Mouse (Mus musculus) C2C12 (cell line): Measurements from ENCODE around the gene Mapkapk2. TPM values are rescaled to one million over a fixed set of nuclear protein-coding genes. Genes with fewer than 3 reads are reported as not detected.
"Not testable (repeated sequence)": the region's sequence is repeated elsewhere in the genome, so short reads cannot be mapped to it uniquely, and the experiment has no call there.

Experiments
- H3K27me3 ChIP-seq: one replicate; pipeline ENCODE4 v1.6.1; 2011; ENCODE audit not compliant: control insufficient read depth, insufficient read depth, insufficient read length
- H3K36me3 ChIP-seq: one replicate; pipeline ENCODE4 v1.6.1; 2011; ENCODE audit not compliant: control insufficient read depth, insufficient read depth
- H3K4me3 ChIP-seq: one replicate; pipeline ENCODE4 v1.5.1; 2011; ENCODE audit warnings: mild to moderate bottlenecking, control low read depth; ENCODE audit not compliant: poor library complexity, insufficient read depth, severe bottlenecking
- H3K79me2 ChIP-seq: one replicate; pipeline ENCODE4 v1.6.1; 2011; ENCODE audit not compliant: control insufficient read depth, insufficient read depth
- H3K79me3 ChIP-seq: one replicate; pipeline ENCODE4 v1.6.1; 2011; ENCODE audit warnings: low read depth, control low read depth
- H3ac ChIP-seq: one replicate; pipeline ENCODE3; 2011; ENCODE audit warnings: low read depth; ENCODE audit not compliant: control insufficient read depth, insufficient read length
- CEBPB ChIP-seq: IDR thresholded peaks from one replicate; pipeline ENCODE4 v1.6.1; 2011; ENCODE audit warnings: low read depth, mild to moderate bottlenecking, control low read depth, moderate library complexity
- CTCF ChIP-seq: IDR thresholded peaks from one replicate; pipeline ENCODE4 v1.5.1; 2011; ENCODE audit not compliant: control insufficient read depth, insufficient read depth, insufficient read length
- FOSL1 ChIP-seq: IDR thresholded peaks from one replicate; pipeline ENCODE4 v1.8.0; 2011; ENCODE audit warnings: mild to moderate bottlenecking, low read length; ENCODE audit not compliant: poor library complexity, insufficient read depth, severe bottlenecking
- MAX ChIP-seq: IDR thresholded peaks from one replicate; pipeline ENCODE4 v1.6.1; 2011; ENCODE audit warnings: mild to moderate bottlenecking, control low read depth
- MYOD1 ChIP-seq: IDR thresholded peaks from one replicate; pipeline ENCODE4 v1.6.1; 2011; ENCODE audit warnings: low read depth; ENCODE audit not compliant: control insufficient read depth, insufficient read length
- MYOG ChIP-seq: IDR thresholded peaks from one replicate; pipeline ENCODE4 v1.6.1; 2011; ENCODE audit not compliant: control insufficient read depth, insufficient read length; ENCODE audit errors: extremely low read depth
- USF1 ChIP-seq: IDR thresholded peaks from one replicate; pipeline ENCODE4 v1.6.1; 2011; ENCODE audit warnings: low read depth, mild to moderate bottlenecking, control low read depth, moderate library complexity
- long read RNA-seq, 2 experiments: library from polyadenylated mRNA; unstranded; transcript quantifications; one replicate each; pipeline ENCODE4 v2.0.0; 2019 to 2020
- polyA plus RNA-seq: library from polyadenylated mRNA; unstranded; fragments of >200 nt; fragmentation: generic; extraction: Trizol; gene quantifications from one replicate; pipeline ENCODE4 v1.2.1, GENCODE M21; 2012; ENCODE audit warnings: missing spikeins

Mapkapk2 gene
- polyA plus RNA-seq = 87.0 TPM
- long read RNA-seq, experiment 1, partial matches to known transcripts = 2 of 11 reads
- long read RNA-seq, experiment 1, other reads (novel, unspliced or antisense) = 8 of 11 reads
- long read RNA-seq, experiment 2, transcript Mapkapk2-201 (10 exons, 2,854 nt) = major isoform, 18 of 35 reads
- long read RNA-seq, experiment 2, partial matches to known transcripts = 12 of 35 reads
- long read RNA-seq, experiment 2, other reads (novel, unspliced or antisense) = 5 of 35 reads

- TF ChIP-seq CTCF = no peak
- peak; percentile 60 for TF ChIP-seq MAX
Measured at GRCm38 (mm10) chr1:131097700-131098094, at the start of gene Mapkapk2. Mapkapk2 (minus strand) TSS chr1:131097826.

GRCm38 (mm10) chr1:131146181-131146614 lies 48.6 kb upstream of the Mapkapk2 start:
- Histone ChIP-seq H3K79me3 (no peaks in the 10 kb centered on the region), H3ac (no peak overlapping the region), H3K4me3 (no peak overlapping the region), H3K27me3 (no peaks in the 10 kb centered on the region), H3K79me2 (no peaks in the 10 kb centered on the region), H3K36me3 (no peaks in the 10 kb centered on the region)
- no peak for TF ChIP-seq FOSL1
- TF ChIP-seq MAX = no peak
- no peak for TF ChIP-seq MYOG
- TF ChIP-seq MYOD1 = no peak
- TF ChIP-seq CEBPB = no peak

More at GRCm38 (mm10) chr1:131097700-131098094, at the start of gene Mapkapk2:
- Histone ChIP-seq H3K36me3 (no peaks in the 10 kb centered on the region), H3ac (peak within 1 kb of the TSS; percentile 84), H3K27me3 (no peaks in the 10 kb centered on the region), H3K79me3 (peaks cover 42% of the 10 kb centered on the region), H3K4me3 (peak within 1 kb of the TSS; percentile 86), H3K79me2 (peaks cover 49% of the 10 kb centered on the region)

GRCm38 (mm10) chr1:131145222-131145621 lies 47.6 kb upstream of the Mapkapk2 start:
- not testable (repeated sequence) for H3ac ChIP-seq, H3K79me3 ChIP-seq, H3K36me3 ChIP-seq, H3K4me3 ChIP-seq, H3K79me2 ChIP-seq, H3K27me3 ChIP-seq

GRCm38 (mm10) chr1:131142472-131142871 lies 44.8 kb upstream of the Mapkapk2 start:
- TF ChIP-seq FOSL1 = no peak
- TF ChIP-seq CTCF = no peak
- TF ChIP-seq MYOG = no peak
- TF ChIP-seq MYOD1 = no peak
- no peak for TF ChIP-seq CEBPB
- no peak for TF ChIP-seq MAX
- TF ChIP-seq USF1 = no peak
- Histone ChIP-seq H3ac (no peak overlapping the region), H3K79me3 (peaks cover 1% of the 10 kb centered on the region), H3K36me3 (no peaks in the 10 kb centered on the region), H3K79me2 (peaks cover 3% of the 10 kb centered on the region), H3K27me3 (no peaks in the 10 kb centered on the region), H3K4me3 (no peak overlapping the region)

- TF ChIP-seq CTCF (no peak), CEBPB (no peak)
Measured at GRCm38 (mm10) chr1:131141449-131141848, 43.8 kb upstream of the Mapkapk2 start.

GRCm38 (mm10) chr1:131139102-131140095 lies 41.8 kb upstream of the Mapkapk2 start:
- no peak overlapping the region for H3K4me3 ChIP-seq

More at GRCm38 (mm10) chr1:131141449-131141848, 43.8 kb upstream of the Mapkapk2 start:
- H3K36me3 ChIP-seq = no peaks in the 10 kb centered on the region
- H3K79me2 ChIP-seq = peaks cover 13% of the 10 kb centered on the region
- H3K79me3 ChIP-seq = peaks cover 11% of the 10 kb centered on the region
- H3ac ChIP-seq = no peak overlapping the region
- H3K4me3 ChIP-seq = no peak overlapping the region
- no peaks in the 10 kb centered on the region for H3K27me3 ChIP-seq

More at GRCm38 (mm10) chr1:131139102-131140095, 41.8 kb upstream of the Mapkapk2 start:
- Histone ChIP-seq H3K36me3 (no peaks in the 10 kb centered on the region), H3ac (no peak overlapping the region), H3K27me3 (no peaks in the 10 kb centered on the region), H3K79me2 (peaks cover 34% of the 10 kb centered on the region), H3K79me3 (peaks cover 14% of the 10 kb centered on the region)
- TF ChIP-seq MYOG (no peak), FOSL1 (no peak), CEBPB (no peak), MAX (no peak), CTCF (no peak), MYOD1 (no peak), USF1 (no peak)
